Mouse (Mus musculus) left cerebral cortex, postnatal 4 days (tissue): ENCODE data around the gene B3galnt1. TPM values are rescaled to one million over a fixed set of nuclear protein-coding genes. Genes with fewer than 3 reads are reported as not detected.
A peak's percentile ranks its signal among the peaks of the same experiment; 100 is the strongest.

Experiments
- DNase-seq: peaks from one replicate; pipeline ENCODE4 v3.0.0-alpha.2; 2022
- intact Hi-C: fragments of 180-260 bp; cut with DNase I; formaldehyde crosslinking; loops from one replicate; pipeline ENCODE4 v1.15.1; 2025
- total RNA-seq, 2 experiments: library from RNA; stranded (reverse); gene quantifications; 2 replicates each; pipeline ENCODE4 v1.2.3; 2021

B3galnt1 gene
- 10 to 100 TPM; 54.3 to 58.8 TPM for total RNA-seq

GRCm38 (mm10) chr3:69598261-69599165 lies at the start of gene B3galnt1:
TSS of gene B3galnt1 (minus strand) at chr3:69598960.
- intact Hi-C loops: no loop called here

GRCm38 (mm10) chr3:69634521-69634920 lies 35.8 kb upstream of the B3galnt1 start:
- intact Hi-C loops: no loop called here

More at GRCm38 (mm10) chr3:69598261-69599165, at the start of gene B3galnt1:
- DNase-seq: peak; percentile 65

GRCm38 (mm10) chr3:69633706-69634420 lies 35.1 kb upstream of the B3galnt1 start:
- intact Hi-C loops: no loop called here
- DNase-seq: no peak

More at GRCm38 (mm10) chr3:69634521-69634920, 35.8 kb upstream of the B3galnt1 start:
- no peak for DNase-seq

- intact Hi-C loops: no loop called here
- no peak for DNase-seq
Measured at GRCm38 (mm10) chr3:69626963-69627590, 28.3 kb upstream of the B3galnt1 start.

- DNase-seq: no peak
- intact Hi-C loops: no loop called here
Measured at GRCm38 (mm10) chr3:69626213-69626962, 27.6 kb upstream of the B3galnt1 start.

GRCm38 (mm10) chr3:69624182-69624581 lies 25.4 kb upstream of the B3galnt1 start:
- intact Hi-C loops: no loop called here
- DNase-seq: no peak

- no peak for DNase-seq
- intact Hi-C loops: loop anchor here (10.0 kb wide), 1 partner anchor 87 kb away; no protein-coding TSS in a partner anchor
Measured at GRCm38 (mm10) chr3:69607909-69608308, 9.1 kb upstream of the B3galnt1 start.

- DNase-seq: no peak
- intact Hi-C loops: loop anchor here (10.0 kb wide), 1 partner anchor 87 kb away; no protein-coding TSS in a partner anchor
Measured at GRCm38 (mm10) chr3:69607468-69607867, 8.7 kb upstream of the B3galnt1 start.

GRCm38 (mm10) chr3:69606923-69607322 lies 8.2 kb upstream of the B3galnt1 start:
- intact Hi-C loops: loop anchor here (10.0 kb wide), 1 partner anchor 88 kb away; no protein-coding TSS in a partner anchor

GRCm38 (mm10) chr3:69599166-69599500 lies 373 bp upstream of the B3galnt1 start:
- intact Hi-C loops: no loop called here
- DNase-seq: peak; percentile 29

More at GRCm38 (mm10) chr3:69606923-69607322, 8.2 kb upstream of the B3galnt1 start:
- DNase-seq: no peak

- intact Hi-C loops: no loop called here
- no peak for DNase-seq
Measured at GRCm38 (mm10) chr3:69597816-69598215, 944 bp downstream of the B3galnt1 start.

GRCm38 (mm10) chr3:69597211-69597610 lies 1.5 kb downstream of the B3galnt1 start:
- no peak for DNase-seq
- intact Hi-C loops: no loop called here

GRCm38 (mm10) chr3:69596116-69596515 lies 2.6 kb downstream of the B3galnt1 start:
- DNase-seq: no peak
- intact Hi-C loops: no loop called here

GRCm38 (mm10) chr3:69594071-69594470 lies 4.7 kb downstream of the B3galnt1 start:
- DNase-seq: no peak
- intact Hi-C loops: no loop called here

GRCm38 (mm10) chr3:69593426-69593825 lies 5.3 kb downstream of the B3galnt1 start:
- intact Hi-C loops: no loop called here
- no peak for DNase-seq

GRCm38 (mm10) chr3:69588101-69588760 lies 10.5 kb downstream of the B3galnt1 start:
- DNase-seq: no peak
- intact Hi-C loops: loop anchor here (10.0 kb wide), 1 partner anchor 93 kb away; no protein-coding TSS in a partner anchor

- no peak for DNase-seq
- intact Hi-C loops: loop anchor here (10.0 kb wide), 1 partner anchor 89 kb away; no protein-coding TSS in a partner anchor
Measured at GRCm38 (mm10) chr3:69583798-69584197, 15.0 kb downstream of the B3galnt1 start.

GRCm38 (mm10) chr3:69578791-69579190 lies 20.0 kb downstream of the B3galnt1 start:
- intact Hi-C loops: no loop called here
- DNase-seq: no peak

GRCm38 (mm10) chr3:69576715-69577114 lies 22.0 kb downstream of the B3galnt1 start:
- intact Hi-C loops: no loop called here
- no peak for DNase-seq

- DNase-seq: no peak
- intact Hi-C loops: no loop called here
Measured at GRCm38 (mm10) chr3:69575577-69575976, 23.2 kb downstream of the B3galnt1 start.
